Mouse (Mus musculus): ENCODE results near the gene Rps6ka5.

GRCm38 (mm10) chr12:100516161-100516838, 210.5 kb downstream of the Rps6ka5 start:
- TF ChIP-seq POLR2A (IDR thresholded peaks at IDR 0.05; ENCODE audit: control insufficient read depth, extremely low read depth, insufficient read depth, low read length, poor library complexity) (no peak), CTCF (IDR thresholded peaks at IDR 0.05; ENCODE audit: borderline replicate concordance, control insufficient read depth, extremely low read depth, insufficient read depth, low read length, poor library complexity) (no peak)
